Mouse (Mus musculus) heart, postnatal 14 days (tissue): ENCODE data around the gene Mfsd12. TPM values are rescaled to one million over a fixed set of nuclear protein-coding genes. Genes with fewer than 3 reads are reported as not detected.

Source experiments
- DNase-seq, 2 experiments: peaks; one replicate each; pipeline ENCODE4 v3.0.0; 2021 to 2022
- intact Hi-C: fragments of 180-260 bp; cut with DNase I; formaldehyde crosslinking; loops from one replicate; pipeline ENCODE4 v1.15.1; 2025
- total RNA-seq, 2 experiments: library from RNA; stranded (reverse); gene quantifications; 2 replicates each; pipeline ENCODE4 v1.2.3; 2021

The Mfsd12 gene
- total RNA-seq, 2 experiments from 2014 or later = 11.7 to 14.3 TPM

DNA sequence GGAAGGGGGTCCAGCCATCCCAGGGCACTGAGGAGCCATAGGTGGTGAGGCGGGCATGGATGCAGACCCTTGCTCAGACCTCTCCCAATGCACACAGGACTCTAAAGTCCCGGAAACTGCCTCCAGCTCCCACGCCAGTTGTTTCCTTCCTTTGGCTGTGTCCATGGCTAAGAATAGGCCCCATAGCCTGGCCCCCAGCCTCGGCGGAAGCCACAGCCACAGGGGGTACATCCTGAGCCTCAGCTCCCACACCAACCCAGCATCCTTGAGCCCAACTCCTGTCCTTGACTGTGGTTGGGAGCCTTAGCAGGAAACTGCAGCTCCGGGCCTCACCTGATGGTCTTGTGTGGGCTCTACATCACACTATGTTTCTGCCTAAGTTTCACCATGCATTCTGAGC, 30.4 kb upstream of the Mfsd12 start:
- intact Hi-C loops = no loop called here
- peak; percentile 60 to 61 for DNase-seq

DNA sequence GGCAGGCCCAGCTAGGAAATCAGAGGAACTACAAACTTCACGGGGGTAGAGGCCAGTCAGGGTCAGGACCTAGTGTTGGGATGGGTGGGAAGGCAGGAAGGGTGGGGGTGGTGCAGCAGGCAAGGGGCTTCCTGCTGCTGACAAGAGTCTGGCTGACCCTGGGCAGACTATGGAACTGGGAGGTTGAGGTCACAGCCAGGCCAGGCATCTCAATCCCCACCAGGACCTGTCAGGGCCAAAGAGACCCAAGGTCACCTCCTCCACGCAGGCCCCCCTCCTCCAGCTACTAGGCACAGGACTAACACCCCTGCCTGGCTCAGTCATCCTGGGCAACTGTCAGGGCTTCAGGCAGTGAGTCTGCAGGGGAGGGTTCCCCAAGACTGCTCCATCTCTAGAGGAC, 29.3 kb upstream of the Mfsd12 start:
- intact Hi-C loops = no loop called here
- DNase-seq = no peak

DNA sequence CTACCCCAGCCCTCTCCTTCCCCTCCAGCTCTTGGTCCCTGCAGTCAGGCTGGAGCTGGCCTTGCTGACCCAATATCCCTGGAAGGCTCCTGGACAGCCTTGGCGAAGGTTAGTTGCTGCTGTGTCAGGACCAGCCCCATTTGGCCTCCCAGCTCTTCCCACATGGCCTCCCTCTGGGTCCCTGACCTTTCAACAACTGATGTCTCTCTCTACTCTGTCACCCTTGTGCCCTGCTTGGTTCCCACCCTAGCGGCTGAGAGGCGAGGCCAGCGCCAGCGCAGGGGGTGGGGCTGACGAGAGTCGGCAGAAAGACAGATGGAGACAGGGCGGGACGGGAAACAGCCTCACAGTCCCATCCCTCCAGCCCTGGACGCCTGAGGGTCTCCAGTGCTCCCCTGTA, 28.9 kb upstream of the Mfsd12 start, which contains the start of gene Tbxa2r:
Gene Tbxa2r, plus strand, starts transcription at position 346 of the 400 bp plus-strand sequence.
- intact Hi-C loops = no loop called here
- peak; percentile 70 to 79 for DNase-seq

DNA sequence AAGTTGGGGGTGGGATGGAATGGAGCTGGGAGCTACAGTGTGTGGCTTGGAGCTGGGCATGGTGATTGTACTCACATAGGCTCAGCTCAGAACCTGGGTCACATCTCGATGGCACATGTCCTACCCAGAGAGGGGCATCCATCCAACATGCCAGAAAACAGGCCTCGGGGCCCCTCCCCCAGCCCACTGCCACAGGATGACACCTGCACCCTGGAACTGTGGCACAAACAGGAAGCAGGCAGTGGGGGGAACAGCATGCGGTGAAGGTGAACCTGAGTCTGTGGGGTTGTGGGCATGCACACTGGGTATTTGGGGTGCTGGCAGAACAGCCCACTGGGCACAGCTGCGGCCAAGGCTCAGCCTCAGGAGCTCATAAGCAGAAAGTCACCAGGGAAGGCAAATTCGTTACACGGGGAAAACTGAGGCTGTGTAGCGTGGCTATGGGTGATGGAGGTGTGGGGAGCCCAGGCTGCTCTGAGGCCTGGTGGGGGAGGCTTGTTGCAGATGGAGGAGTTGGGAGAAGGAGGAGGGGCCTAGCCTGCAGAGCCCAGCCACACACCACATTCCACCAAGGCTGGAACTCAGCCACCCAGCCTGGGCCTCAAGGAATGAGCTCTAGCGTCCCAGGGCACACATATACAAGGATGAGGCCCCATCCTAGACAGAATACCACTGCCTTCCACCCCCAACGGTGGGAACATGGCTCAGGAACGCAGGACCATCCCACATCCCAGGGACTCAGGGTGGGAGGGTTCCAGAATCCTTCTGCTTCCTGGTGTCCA, 27.9 kb upstream of the Mfsd12 start:
- intact Hi-C loops = no loop called here
- DNase-seq = peak in 1 of 2 experiments; percentile 65

DNA sequence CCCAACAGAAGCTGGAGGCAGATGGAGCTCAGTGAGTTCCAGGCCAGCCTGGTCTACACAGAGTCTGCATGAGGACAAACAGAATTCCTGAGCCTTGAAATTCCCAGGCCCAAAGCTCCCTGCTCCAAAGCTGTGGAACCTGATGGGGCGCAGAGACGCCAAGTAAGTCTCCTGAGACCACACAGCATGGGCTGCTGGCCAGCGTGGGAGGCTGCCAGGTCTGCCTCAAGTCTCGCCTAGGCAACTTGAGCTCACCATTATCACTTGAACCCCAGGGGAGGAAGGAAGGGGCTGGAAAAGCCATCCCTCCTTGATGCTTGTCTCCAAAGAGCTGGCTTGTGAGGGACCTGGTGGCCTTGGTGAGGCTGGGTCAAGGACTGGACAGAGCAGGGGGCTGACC, 27.3 kb upstream of the Mfsd12 start:
- DNase-seq = peak; percentile 68 to 70
- intact Hi-C loops = no loop called here

DNA sequence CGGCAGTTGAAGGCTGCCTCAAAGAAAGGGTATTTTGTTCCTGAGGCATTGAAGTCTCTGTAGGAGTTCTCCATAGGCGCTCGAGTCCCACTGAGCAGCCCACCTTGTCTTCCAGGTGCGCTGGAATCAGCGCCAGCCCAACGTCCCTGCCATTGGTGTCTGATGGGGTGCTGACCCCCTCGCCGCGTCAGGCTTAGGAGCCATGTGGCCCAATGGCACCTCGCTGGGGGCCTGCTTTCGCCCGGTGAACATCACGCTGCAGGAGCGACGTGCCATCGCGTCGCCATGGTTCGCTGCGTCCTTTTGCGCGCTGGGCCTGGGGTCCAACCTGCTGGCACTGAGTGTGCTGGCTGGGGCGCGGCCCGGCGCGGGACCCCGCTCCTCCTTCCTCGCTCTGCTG, 25.0 kb upstream of the Mfsd12 start:
- no peak for DNase-seq

DNA sequence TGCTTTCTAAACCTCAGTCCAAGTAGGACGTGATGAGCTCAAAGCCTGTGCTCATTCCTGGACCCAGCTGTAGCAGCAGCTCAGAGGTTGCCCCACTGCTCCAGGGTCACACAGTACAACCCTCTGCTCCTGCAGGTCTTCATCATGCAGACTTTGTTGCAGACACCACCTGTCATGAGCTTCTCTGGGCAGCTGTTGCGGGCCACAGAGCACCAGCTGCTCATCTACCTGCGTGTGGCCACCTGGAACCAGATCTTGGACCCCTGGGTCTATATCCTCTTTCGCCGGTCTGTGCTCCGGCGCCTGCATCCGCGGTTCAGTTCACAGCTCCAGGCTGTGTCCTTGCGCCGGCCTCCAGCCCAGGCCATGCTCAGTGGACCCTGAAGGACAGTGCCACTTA, 23.0 kb upstream of the Mfsd12 start:
- no peak for DNase-seq

More for the DNA sequence above, 25.0 kb upstream of the Mfsd12 start:
- intact Hi-C loops = no loop called here

DNA sequence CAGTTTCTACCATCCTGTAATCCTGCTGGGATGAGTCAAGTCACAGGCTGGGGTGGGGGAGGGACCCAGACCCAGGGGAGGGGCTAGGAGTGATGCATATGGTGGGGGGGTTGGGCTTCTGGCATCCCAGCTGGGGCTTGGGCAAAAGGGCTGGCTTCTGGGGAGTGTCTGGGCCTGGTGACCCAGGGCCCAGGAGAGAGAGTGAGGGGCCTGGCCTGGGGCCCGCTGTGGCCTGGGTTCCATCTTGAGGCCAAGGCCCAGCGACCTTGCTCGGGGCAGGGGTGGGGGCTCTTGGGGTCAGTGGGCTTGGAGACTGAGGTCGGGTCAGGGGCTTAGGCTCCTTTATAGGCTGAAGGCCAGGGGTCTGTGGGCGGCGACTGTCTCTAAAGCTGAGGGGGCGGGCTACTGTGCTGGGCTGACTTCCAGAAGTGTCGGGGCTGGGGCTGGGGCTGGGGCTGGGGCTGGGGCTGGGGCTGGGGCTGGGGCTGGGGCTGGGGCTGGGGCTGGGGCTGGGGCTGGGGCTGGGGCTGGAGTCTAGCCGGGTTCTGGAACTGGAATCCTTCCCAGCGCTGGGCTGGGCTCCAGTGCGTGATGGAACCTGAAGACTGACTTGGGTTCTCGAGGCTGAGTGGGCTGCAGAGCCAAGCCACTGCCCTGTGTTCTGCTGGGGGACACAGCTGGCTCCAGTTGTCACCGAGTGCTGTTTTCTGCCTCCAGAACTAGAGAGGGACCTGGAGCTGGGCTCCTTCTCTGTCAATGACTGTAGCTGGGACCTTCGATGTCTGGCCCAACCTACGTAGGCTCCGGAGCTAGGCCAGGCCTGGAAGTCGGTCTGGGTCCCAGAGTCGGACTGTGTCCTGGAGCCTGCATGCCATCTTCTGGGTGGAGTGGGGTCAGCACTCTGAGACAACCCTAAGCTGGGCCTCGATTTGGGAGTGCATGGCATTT, 21.6 kb upstream of the Mfsd12 start:
- peak; percentile 61 to 64 for DNase-seq
- intact Hi-C loops = no loop called here

More for the DNA sequence above, 23.0 kb upstream of the Mfsd12 start:
- intact Hi-C loops = no loop called here

DNA sequence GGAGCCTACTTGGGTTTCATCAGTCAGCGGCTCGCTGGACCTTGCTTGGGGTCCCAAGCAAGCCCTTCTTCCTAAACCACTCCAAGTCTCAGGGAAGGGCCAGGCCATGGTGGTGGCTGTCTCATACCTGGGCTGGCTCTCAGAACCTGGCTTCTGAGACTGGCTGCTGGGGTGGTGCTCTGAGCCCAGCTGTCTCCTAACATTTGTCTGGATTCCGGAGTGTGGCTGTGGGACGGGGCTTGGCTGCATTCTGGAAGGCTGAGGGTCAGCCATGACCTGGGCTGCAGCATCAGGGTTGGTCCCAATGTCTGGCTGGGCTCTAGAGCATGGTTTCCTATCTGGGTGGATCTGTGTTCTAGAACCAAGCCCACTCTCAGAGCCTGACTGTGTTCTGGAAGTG, 20.7 kb upstream of the Mfsd12 start:
- intact Hi-C loops = no loop called here
- no peak for DNase-seq

DNA sequence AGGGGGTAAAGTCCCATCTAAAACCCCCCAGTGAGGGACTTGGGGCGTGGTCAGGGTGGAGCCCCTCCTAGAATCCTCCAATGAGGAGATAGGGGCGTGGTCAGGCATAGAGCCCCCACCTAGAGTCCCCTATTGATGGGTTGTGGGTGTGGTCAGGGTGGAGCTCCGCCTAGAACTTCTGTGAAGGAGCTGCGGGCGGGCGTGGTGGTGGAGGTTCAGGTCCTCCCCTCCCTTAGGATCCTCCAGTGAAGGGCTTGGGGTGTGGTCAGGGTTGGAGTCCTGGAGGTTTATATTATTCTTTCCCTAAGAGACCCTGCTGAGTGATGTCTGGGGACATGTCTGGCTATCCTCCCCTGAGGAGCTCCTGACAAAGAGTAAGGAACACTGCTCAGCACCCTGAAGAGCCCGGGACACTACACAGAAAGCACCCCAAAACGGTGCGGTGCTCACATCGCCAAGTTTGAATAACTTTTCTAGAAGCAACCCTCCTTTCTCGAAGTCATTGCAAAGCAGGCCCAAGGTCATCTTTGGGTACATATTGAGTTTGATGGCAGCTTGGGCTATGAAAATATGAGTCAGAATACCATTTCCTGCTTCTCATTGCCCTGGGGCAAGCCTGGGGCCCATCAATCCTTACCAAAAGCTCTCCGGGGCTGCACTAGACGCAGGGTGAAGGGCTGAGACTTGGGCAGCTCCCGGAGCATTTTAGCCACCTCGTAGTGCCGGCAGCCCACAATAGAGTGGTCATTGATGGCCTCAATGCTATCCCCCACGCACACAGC, 16.5 kb upstream of the Mfsd12 start:
- intact Hi-C loops = loop anchor here (2.0 to 5.0 kb wide), 2 partner anchors 18 to 98 kb away; no protein-coding TSS in a partner anchor
- no peak for DNase-seq

DNA sequence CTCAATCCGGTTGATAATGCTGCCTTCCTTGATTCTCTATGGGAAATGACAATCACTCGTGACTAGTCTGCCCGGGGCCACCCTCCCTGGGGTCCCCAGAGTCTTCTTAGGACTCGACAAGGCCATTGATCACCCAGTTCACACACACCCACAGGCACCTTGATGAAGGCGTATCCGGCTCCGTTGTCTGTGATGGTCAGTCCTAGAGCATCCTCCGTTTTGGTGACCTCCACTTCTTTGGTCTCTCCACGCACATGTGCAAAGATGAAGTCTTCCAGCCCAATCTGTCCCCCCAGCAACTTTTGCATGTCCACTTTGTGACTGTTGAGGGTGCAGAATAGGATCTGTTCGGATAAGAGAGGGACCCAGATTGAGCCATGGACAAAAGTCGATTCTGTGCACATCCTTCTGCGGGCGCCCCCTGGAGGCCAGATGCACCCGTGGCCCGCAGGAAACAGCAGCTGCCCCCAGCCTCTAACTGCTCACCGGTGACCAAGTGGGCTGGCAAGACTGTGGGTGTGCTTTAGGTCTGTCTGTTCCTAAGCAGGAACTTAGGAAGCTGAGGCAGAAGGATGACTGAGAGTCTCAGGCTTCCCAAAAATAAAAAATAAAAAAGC, 15.8 kb upstream of the Mfsd12 start:
- DNase-seq = peak; percentile 85 to 88
- intact Hi-C loops = loop anchor here (2.0 to 5.0 kb wide), 2 partner anchors 19 to 99 kb away; no protein-coding TSS in a partner anchor

DNA sequence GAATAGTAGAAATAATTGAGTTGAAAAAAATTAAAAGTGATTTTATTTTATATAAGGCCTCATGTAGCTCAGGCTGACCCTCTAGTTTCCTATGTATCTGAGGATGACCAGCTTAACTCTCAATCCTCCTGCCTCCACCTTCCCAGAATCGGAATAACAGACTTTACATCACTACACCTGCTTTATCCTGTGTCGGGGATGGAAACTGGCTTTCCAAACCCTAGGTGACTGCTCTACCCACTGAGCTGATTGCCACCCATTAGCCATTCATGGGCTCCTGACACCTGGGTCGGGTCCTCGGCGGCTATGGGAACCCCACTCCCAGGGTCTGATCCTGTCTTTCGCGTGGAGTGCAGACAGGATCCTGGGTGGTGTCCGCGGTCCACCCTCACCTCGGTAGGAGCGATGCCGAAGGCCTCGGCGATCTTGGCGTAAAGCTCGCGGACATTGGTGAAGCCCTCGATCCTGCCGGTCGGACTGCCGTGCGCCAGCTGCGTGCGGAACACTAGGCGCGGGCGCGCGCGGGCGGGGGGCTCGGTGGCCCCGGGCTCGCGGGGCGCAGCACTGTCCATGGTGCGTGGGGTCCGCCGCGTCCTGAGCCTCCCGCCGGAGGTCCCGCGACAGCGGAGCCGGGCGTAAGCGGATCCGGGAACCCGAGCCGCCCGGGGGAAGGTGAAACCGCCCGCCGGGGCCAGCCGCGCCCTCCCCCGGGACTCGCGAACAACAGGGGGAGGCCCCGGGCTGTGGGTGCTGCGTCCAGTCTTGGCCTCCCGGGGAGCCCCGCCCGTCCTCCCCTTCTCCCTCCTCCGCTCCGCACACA, 14.4 kb upstream of the Mfsd12 start, which contains the start of gene Gipc3:
Gene Gipc3, minus strand, starts transcription at position 581 of the 820 bp plus-strand sequence.
- intact Hi-C loops = loop anchor here (2.0 to 5.0 kb wide), 2 partner anchors 54 to 101 kb away; no protein-coding TSS in a partner anchor
- peak; percentile 46 to 53 for DNase-seq

DNA sequence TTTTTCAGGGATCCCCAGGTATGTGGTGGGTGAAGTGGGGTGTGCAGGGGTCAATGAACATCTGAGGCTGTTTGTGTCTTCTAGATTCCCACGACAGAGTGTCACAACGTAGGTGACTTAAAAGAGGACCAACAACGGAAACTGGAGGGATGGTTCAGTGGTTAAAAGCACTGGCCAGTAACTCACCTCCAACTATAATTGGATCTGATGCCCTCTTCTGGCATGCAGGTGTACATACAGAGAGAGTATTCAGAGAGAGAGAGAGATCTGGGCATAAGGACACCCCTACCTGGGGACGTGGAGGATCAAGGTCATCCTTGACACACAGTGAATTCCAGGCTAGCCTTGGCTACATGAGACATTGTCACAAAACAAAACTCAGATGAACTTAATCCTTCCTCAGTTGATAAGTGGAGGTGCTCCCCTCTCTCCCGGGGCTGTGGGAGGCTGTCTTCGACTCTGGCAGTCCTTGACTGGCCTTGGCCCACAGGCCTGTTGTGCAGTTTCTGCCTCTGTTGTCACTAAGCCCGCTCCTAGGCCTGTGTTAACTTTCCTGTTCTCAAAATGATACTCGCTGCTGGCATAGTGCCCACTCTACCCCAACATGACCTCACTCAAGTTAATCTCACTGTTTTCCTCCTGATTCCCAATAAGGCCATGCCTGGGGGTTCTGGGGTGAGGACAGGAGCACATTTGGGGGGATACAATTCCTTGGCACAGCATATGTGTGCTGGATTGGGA, 12.7 kb upstream of the Mfsd12 start:
- intact Hi-C loops = loop anchor here (5.0 kb wide), 1 partner anchor 102 kb away; no protein-coding TSS in a partner anchor

DNA sequence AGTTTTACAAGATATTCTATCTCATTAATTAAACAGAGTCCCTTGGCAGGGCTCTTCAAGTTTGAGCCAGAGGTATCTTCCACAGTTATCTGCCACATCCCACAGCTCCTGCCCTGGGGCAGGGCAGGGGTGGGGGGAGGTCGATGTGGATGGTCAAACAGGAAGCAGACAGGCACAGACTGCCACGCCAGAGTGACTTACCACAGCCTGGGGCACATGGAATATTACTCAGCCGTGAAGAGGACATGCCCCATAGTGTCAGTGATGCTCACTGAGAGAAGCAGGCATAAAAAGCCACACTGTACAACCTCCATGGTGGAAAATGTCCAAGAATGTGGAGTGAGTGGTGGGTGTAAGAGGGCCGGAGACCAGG, 12.1 kb upstream of the Mfsd12 start:
- intact Hi-C loops = no loop called here
- no peak for DNase-seq

More for the DNA sequence above, 12.7 kb upstream of the Mfsd12 start:
- DNase-seq = peak in 1 of 2 experiments; percentile 55

DNA sequence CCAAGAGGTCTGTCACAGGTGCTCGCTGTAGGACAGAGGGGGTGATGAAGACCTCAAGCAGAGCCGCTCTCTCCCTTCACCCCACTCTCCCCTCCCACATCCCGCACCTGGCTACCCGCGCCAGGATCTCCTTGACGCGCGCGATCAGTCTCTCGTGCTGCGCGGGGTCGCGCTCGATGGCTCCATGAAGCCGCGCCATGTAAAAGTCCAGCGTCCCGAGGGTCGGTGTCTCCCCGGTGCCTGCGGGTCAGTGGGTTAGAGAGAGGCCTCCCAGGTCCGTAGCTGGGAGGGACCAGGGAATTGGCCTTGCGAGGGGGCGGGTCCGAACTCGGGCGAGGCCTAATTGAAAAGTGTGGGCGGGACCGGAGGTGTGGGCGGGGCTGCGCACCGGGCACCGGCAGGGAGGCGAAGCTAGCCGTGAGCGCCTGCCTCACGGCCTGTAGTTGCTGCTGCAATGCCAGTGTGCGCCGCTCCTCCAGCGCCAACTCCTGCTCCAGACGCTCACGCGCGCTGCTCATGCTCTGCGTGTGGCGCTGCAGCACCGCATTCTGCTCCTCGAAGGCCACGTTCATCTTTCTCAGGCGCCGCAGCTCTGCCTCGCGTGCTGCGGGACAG, 10.7 kb upstream of the Mfsd12 start:
- intact Hi-C loops = no loop called here
- no peak for DNase-seq

DNA sequence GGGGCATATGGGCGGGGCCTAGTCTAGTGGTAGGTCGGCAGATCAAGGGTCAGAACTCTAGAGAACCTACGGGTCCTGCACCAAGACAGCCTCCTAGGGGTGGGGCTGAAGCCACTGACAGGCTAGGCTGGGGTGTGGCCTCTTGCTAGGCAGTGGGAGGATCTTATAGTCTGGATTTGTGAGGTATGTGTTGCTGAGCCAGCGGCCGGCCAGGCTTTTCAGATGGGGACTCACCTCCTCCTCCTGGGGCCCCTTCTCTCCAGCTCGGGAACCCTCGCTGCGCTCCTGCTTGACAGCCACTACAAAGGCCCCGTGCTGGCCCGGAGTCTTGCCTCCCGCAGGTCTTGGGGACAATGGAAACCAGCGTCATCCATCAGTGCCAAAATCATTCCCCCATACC, 8.1 kb upstream of the Mfsd12 start:
- DNase-seq = no peak
- intact Hi-C loops = no loop called here

DNA sequence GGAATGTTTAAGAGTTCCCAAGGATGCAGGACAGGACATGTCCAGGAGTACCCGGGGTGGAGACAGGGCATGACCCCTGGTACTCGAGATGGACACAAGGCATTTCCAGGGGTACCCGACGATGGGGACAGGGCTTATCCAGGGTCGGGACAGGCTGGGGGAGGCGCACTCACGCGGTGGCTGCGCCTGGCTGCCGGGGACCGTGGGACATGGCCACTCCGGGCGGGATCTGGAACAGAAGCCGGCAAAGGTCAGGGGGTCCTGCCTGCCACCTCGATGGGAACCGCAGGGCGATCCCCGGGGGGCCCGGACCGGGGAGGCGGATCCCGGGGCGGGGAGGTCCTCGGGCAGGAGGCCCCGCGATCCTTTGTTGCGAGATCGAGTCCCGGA, 7.3 kb upstream of the Mfsd12 start:
- no peak for DNase-seq
- intact Hi-C loops = no loop called here
